Mouse (Mus musculus) olfactory bulb, adult 2 months (tissue): ENCODE measurements at regions not wholly inside any gene's neighbourhood (a gene's known extent, or its start where the extent isn't known, plus 50 kb on each side); places are given as distances from the start of the nearest gene placed in this dataset.

Source experiments
- CTCF ChIP-seq: fragments of 200-500 bp; IDR thresholded peaks from 2 replicates; pipeline ENCODE4 v1.5.1; 2012; ENCODE audit warnings: low read depth, mild to moderate bottlenecking, low read length, moderate library complexity; ENCODE audit not compliant: insufficient read depth
- POLR2A ChIP-seq: fragments of 200-500 bp; IDR thresholded peaks from 2 replicates; pipeline ENCODE4 v1.6.1; 2012; ENCODE audit warnings: mild to moderate bottlenecking, low read depth, low read length, moderate library complexity; ENCODE audit not compliant: insufficient read depth

- TF ChIP-seq CTCF (no peak), POLR2A (no peak)
These were observed 266.6 kb downstream of the Fam49a start for GRCm38 (mm10) chr12:12528478-12528981.
